Comparison of ENCODE assay signal across 8 mouse cellular contexts in genomic region chr11:79094727-79095126, GRCm38 (mm10). TPM values are rescaled to one million over a fixed set of nuclear protein-coding genes. Genes with fewer than 3 reads are reported as not detected.
DNase-seq lines count a peak whose midpoint lies in the region; ATAC-seq and TF ChIP-seq lines count a peak whose summit lies in the region.

No protein-coding gene starts in this region.

- 63% methylated on average over 5 of the region's 5 CpGs for WGBS in lung, adult 2 months
- 48% methylated on average over 5 of the region's 5 CpGs for WGBS in hindbrain, embryonic 16.5 days
- 45% methylated on average over 5 of the region's 5 CpGs for WGBS in liver, embryonic 13.5 days (ENCODE audit: insufficient replicate concordance)
- 23% methylated on average over 5 of the region's 5 CpGs for WGBS in stomach, embryonic 14.5 days

- peaks cover 22% of the 10 kb centered on the region for H3K4me1 ChIP-seq in lung, adult 2 months (ENCODE audit: control insufficient read depth, insufficient read depth, low read length)
- peaks cover 23% of the 10 kb centered on the region for H3K4me1 ChIP-seq in hindbrain, embryonic 16.5 days (ENCODE audit: control insufficient read depth, insufficient read depth, low read depth, low read length)
- peaks cover 32% of the 10 kb centered on the region for H3K4me1 ChIP-seq in liver, embryonic 13.5 days (replicated peaks)
- peaks cover 39% of the 10 kb centered on the region for H3K4me1 ChIP-seq in stomach, embryonic 14.5 days (ENCODE audit: control insufficient read depth, insufficient read depth, low read length)

- DNase-seq in lung, adult 18-20 months, result peak; percentile 59 to 60
- DNase-seq in lung, adult 2 months, result no peak
- peak; percentile 38 for DNase-seq in gastrocnemius, postnatal 10 days
- DNase-seq in liver, embryonic 13.5 days, result no peak
- no peak for DNase-seq in yolk sac, embryonic 10.5 days (ENCODE audit: low spot score)
- no peak for DNase-seq in natural killer cell, adult 2 months (ENCODE audit: low spot score in 2 of 2)

- H3K9ac ChIP-seq in hindbrain, embryonic 16.5 days (ENCODE audit: low read depth, low read length), result no peak overlapping the region
- H3K9ac ChIP-seq in liver, embryonic 13.5 days, result no peak overlapping the region
- H3K9ac ChIP-seq in stomach, embryonic 14.5 days (replicated peaks; ENCODE audit: low read depth, low read length), result no peak overlapping the region

- no peak overlapping the region for H3K4me2 ChIP-seq in hindbrain, embryonic 16.5 days (ENCODE audit: low read length)
- no peak overlapping the region for H3K4me2 ChIP-seq in liver, embryonic 13.5 days
- no peak overlapping the region for H3K4me2 ChIP-seq in stomach, embryonic 14.5 days (replicated peaks; ENCODE audit: low read depth, low read length)

- ATAC-seq in hindbrain, embryonic 16.5 days, result no peak
- ATAC-seq in liver, embryonic 13.5 days (ENCODE audit: low read depth), result no peak
- ATAC-seq in stomach, embryonic 14.5 days (ENCODE audit: insufficient number of reproducible peaks, insufficient read depth, low FRiP score, low read depth), result no peak; the same call in 1 of the 2 replicates

- H3K27ac ChIP-seq in hindbrain, embryonic 16.5 days (ENCODE audit: low read depth, low read length), result peak overlapping the region; percentile 60
- H3K27ac ChIP-seq in liver, embryonic 13.5 days, result peak overlapping the region; percentile 56; the same call in 1 of the 2 replicates
- peak overlapping the region; percentile 88 for H3K27ac ChIP-seq in stomach, embryonic 14.5 days (ENCODE audit: low read length)

- TF ChIP-seq POLR2A in lung, adult 2 months (IDR thresholded peaks at IDR 0.05; ENCODE audit: borderline replicate concordance, extremely low read depth, low read depth, low read length), result no peak

- H3K36me3 ChIP-seq in hindbrain, embryonic 16.5 days (ENCODE audit: control insufficient read depth, insufficient read depth, low read length), result no peaks in the 10 kb centered on the region
- no peaks in the 10 kb centered on the region for H3K36me3 ChIP-seq in liver, embryonic 13.5 days
- no peaks in the 10 kb centered on the region for H3K36me3 ChIP-seq in stomach, embryonic 14.5 days (ENCODE audit: control insufficient read depth, insufficient read depth, low read length)

- no peaks in the 10 kb centered on the region for H3K9me3 ChIP-seq in hindbrain, embryonic 16.5 days (ENCODE audit: control insufficient read depth, low read length)
- no peaks in the 10 kb centered on the region for H3K9me3 ChIP-seq in liver, embryonic 13.5 days (replicated peaks)
- H3K9me3 ChIP-seq in stomach, embryonic 14.5 days (ENCODE audit: control insufficient read depth, low read depth, low read length), result no peaks in the 10 kb centered on the region

- TF ChIP-seq CTCF in lung, adult 2 months (IDR thresholded peaks at IDR 0.05; ENCODE audit: insufficient read depth, low read length), result no peak

- H3K4me3 ChIP-seq in lung, adult 2 months (replicated peaks; ENCODE audit: extremely low read depth, low read depth, low read length), result no peak overlapping the region
- no peak overlapping the region for H3K4me3 ChIP-seq in hindbrain, embryonic 16.5 days (ENCODE audit: low read length)
- H3K4me3 ChIP-seq in liver, embryonic 13.5 days (replicated peaks), result no peak overlapping the region
- H3K4me3 ChIP-seq in stomach, embryonic 14.5 days (ENCODE audit: low read depth, low read length), result no peak overlapping the region

- H3K27me3 ChIP-seq in hindbrain, embryonic 16.5 days (replicated peaks; ENCODE audit: control insufficient read depth, insufficient read depth, low read length), result no peaks in the 10 kb centered on the region
- H3K27me3 ChIP-seq in liver, embryonic 13.5 days, result no peaks in the 10 kb centered on the region; the same call in 1 of the 2 replicates
- no peaks in the 10 kb centered on the region for H3K27me3 ChIP-seq in stomach, embryonic 14.5 days (ENCODE audit: control insufficient read depth, insufficient read depth, low read length)

RNA-seq across cellular contexts. Expression of gene Ksr1, which starts 51.5 kb away (rescaled TPM):
- polyA plus RNA-seq in lung, adult 2 months (2012; rRNA removed), result 20.7 and 21.9 TPM in 2 replicates
- total RNA-seq in gastrocnemius, postnatal 10 days (2021), result 100 to 1,000 TPM; 103 to 118 TPM
- 4.4 and 6.1 TPM in 2 replicates for polyA plus RNA-seq in hindbrain, embryonic 16.5 days (2015; fragmentation: Nextera tagmentation; extraction: Ambion mirVana)
- 1.8 and 2.3 TPM in 2 replicates for polyA plus RNA-seq in liver, embryonic 13.5 days (2015; fragmentation: Nextera tagmentation; extraction: Ambion mirVana)
- 3.6 and 3.8 TPM in 2 replicates for polyA plus RNA-seq in stomach, embryonic 14.5 days (2014; fragmentation: Nextera tagmentation; extraction: Ambion mirVana)

Comparison
In these comparisons a context has a peak if more than half of its experiments do, and no peak if none do; other contexts are left out.
1. DNase-seq: peak in lung, adult 18-20 months (2 of 2) and gastrocnemius, postnatal 10 days (single experiment); none in lung, adult 2 months (single experiment), liver, embryonic 13.5 days (single experiment), yolk sac, embryonic 10.5 days (single experiment) and natural killer cell, adult 2 months (0 of 2).
2. Peak in every context shown above with its lines, with median percentiles within 50 percentile points of each other: H3K27ac ChIP-seq.